Mouse (Mus musculus) ES-E14 (cell line): ENCODE results near the gene Ankrd23. TPM values are rescaled to one million over a fixed set of nuclear protein-coding genes. Genes with fewer than 3 reads are reported as not detected.

ENCODE experiments used
- DNase-seq: peaks from one replicate; pipeline ENCODE4 v3.0.0-alpha.2; 2013; ENCODE audit warnings: low read depth, low spot score
- H3K27ac ChIP-seq: 2 replicates; pipeline ENCODE4 v1.5.1; 2012; ENCODE audit warnings: low read depth, mild to moderate bottlenecking, low read length, moderate library complexity, mixed read lengths; ENCODE audit not compliant: poor library complexity, insufficient read depth, severe bottlenecking
- H3K36me3 ChIP-seq: 2 replicates; pipeline ENCODE4 v1.6.1; 2012; ENCODE audit warnings: mild to moderate bottlenecking, low read length, moderate library complexity, mixed read lengths; ENCODE audit not compliant: control insufficient read depth, poor library complexity, insufficient read depth, severe bottlenecking
- H3K4me1 ChIP-seq, 2 experiments: fragments of 150-350 bp in 1 of 2; sonication (generic) in 1 of 2; 2 replicates each; pipeline ENCODE4 v1.6.1; 2012; ENCODE audit warnings: low read length in 2 of 2, mild to moderate bottlenecking in 1 of 2, mixed read lengths in 1 of 2; ENCODE audit not compliant: control insufficient read depth in 2 of 2, insufficient read depth in 2 of 2, poor library complexity in 1 of 2
- H3K4me3 ChIP-seq, 2 experiments: fragments of 150-350 bp in 1 of 2; sonication (generic) in 1 of 2; 2 replicates each; pipeline ENCODE4 v1.5.1; 2012; ENCODE audit warnings: low read length in 2 of 2, low read depth in 1 of 2, mild to moderate bottlenecking in 1 of 2, mixed read lengths in 1 of 2; ENCODE audit not compliant: insufficient read depth in 1 of 2, poor library complexity in 1 of 2, severe bottlenecking in 1 of 2
- H3K9ac ChIP-seq: 2 replicates; pipeline ENCODE4 v1.6.1; 2012; ENCODE audit warnings: low read depth, mild to moderate bottlenecking, low read length, mixed read lengths; ENCODE audit not compliant: poor library complexity, insufficient read depth, severe bottlenecking
- H3K9me3 ChIP-seq: fragments of 150-350 bp; sonication (generic); 2 replicates; pipeline ENCODE4 v1.6.1; 2012; ENCODE audit warnings: low read depth, mild to moderate bottlenecking, low read length; ENCODE audit not compliant: control insufficient read depth, insufficient read depth
- CHD2 ChIP-seq: IDR thresholded peaks from 2 replicates; pipeline ENCODE4 v1.6.1; 2014; ENCODE audit warnings: mild to moderate bottlenecking, low read depth, low read length, inconsistent platforms
- HCFC1 ChIP-seq: IDR thresholded peaks from 2 replicates; pipeline ENCODE4 v1.6.1; 2012; ENCODE audit warnings: low read length, inconsistent platforms, borderline replicate concordance; ENCODE audit not compliant: insufficient read depth
- MAFK ChIP-seq: IDR thresholded peaks from 2 replicates; pipeline ENCODE4 v1.6.1; 2014; ENCODE audit warnings: mild to moderate bottlenecking, low read depth, low read length, inconsistent platforms; ENCODE audit not compliant: insufficient read depth
- ZC3H11A ChIP-seq: IDR thresholded peaks from 2 replicates; pipeline ENCODE4 v1.6.1; 2012; ENCODE audit warnings: low read depth, mild to moderate bottlenecking, inconsistent platforms, low read length, borderline replicate concordance
- ZNF384 ChIP-seq: IDR thresholded peaks from 2 replicates; pipeline ENCODE4 v1.6.1; 2012; ENCODE audit warnings: low read depth, low read length, inconsistent platforms
- in situ Hi-C, 2 experiments: fragments of 600-800 bp; cut with MboI; formaldehyde crosslinking; loops; one replicate each; pipeline ENCODE4 v1.15.1; 2025; ENCODE audit warnings: low sequenced_read_pairs in 2 of 2, inconsistent platforms in 1 of 2; ENCODE audit not compliant: unreplicated experiment in 2 of 2
- total RNA-seq: library from RNA; depleted of rRNA; stranded (reverse); fragments of 300-350 nt; gene quantifications from 2 replicates; pipeline ENCODE4 v1.2.3, GENCODE M21; 2012

Gene Ankrd23
- total RNA-seq, 1 experiment, result 5.0 TPM

DNA sequence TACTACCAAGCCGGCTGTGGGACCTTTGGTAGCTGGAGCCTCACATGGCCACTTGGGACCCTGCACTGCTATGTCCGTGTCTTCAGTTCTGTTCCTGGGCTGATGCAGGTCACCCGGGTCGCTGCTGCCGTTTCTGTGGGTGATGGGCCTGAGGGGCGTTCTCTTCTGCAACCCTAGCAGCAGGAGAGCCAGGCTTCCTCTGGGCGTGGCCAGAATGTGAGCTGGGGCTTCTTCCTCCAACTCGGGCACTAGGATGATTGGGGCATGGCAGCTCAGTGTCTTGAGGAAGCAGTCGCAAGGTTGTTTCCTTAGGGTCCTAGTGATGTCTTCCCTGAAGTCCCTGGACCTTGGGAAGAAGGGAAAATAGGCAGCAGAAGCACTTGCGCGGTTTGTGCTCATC lies 17.1 kb downstream of the Ankrd23 start:
- TF ChIP-seq MAFK, result no peak
- no peak for TF ChIP-seq ZC3H11A
- no peak for TF ChIP-seq ZNF384
- no peak for DNase-seq
- Histone ChIP-seq H3K36me3 (peaks cover 55% of the 10 kb centered on the region), H3K4me3 (no peak overlapping the region), H3K9ac (no peak overlapping the region), H3K27ac (no peak overlapping the region), H3K9me3 (no peaks in the 10 kb centered on the region), H3K4me1 (peaks cover 0 to 18% of the 10 kb centered on the region in 2 experiments; a peak in 2 of 4 replicates)
- in situ Hi-C loops, result no loop called here

DNA sequence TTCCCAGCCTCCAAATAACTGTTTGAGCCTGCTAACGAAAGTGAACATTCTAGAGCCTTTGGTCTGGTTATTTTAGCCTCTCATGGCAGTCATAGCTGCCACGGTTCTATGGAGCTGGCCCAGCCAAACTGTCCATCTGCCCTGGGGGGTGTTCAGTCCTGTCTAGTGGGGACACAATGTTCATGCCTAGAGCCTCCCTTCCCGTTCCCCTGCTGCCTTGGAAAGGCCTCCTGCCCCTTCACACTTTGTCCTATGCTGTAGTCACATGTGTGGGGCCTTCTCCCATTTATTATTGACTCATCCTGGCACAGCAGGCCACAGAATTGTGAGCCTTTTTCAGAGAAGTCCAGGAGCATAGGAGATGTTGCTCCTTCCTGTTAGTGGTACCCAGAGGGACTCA lies 18.4 kb downstream of the Ankrd23 start:
- H3K4me3 ChIP-seq, result no peak overlapping the region
- DNase-seq, result no peak
- H3K27ac ChIP-seq, result no peak overlapping the region
- TF ChIP-seq HCFC1 (no peak), ZNF384 (no peak), CHD2 (no peak), MAFK (no peak), ZC3H11A (no peak)
- no peaks in the 10 kb centered on the region for H3K9me3 ChIP-seq
- H3K9ac ChIP-seq, result no peak overlapping the region
- peaks cover 3 to 19% of the 10 kb centered on the region in 2 experiments; a peak in 3 of 4 replicates for H3K4me1 ChIP-seq
- H3K36me3 ChIP-seq, result peaks cover 49% of the 10 kb centered on the region
- in situ Hi-C loops, result no loop called here

DNA sequence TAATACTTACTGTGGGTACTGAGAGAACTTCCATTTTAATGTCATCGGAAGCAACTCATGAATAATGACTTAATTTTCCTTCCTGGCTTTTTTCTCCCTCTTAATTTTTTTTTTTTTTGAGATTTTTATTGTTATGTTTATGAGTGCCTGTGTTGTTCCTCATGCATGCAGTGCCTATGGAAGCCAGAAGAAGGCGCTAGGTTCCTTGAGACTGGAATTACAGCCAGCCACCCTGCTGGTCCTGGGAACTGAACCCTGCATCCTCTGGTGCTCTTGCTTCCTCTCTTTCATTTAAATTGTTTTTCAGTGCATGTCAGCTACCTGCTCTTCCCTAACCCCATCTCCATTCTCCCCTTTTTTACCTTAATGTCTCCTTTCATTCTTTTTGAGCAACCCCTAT lies 23.0 kb downstream of the Ankrd23 start:
- peak overlapping the region; percentile 8 to 80; a peak in 3 of 4 replicates for H3K4me3 ChIP-seq
- no peak overlapping the region for H3K9ac ChIP-seq
- H3K9me3 ChIP-seq, result no peaks in the 10 kb centered on the region
- in situ Hi-C loops, result no loop called here
- H3K36me3 ChIP-seq, result peaks cover 17% of the 10 kb centered on the region
- TF ChIP-seq ZNF384 (peak; percentile 95), HCFC1 (no peak), ZC3H11A (peak; percentile 30; the same call in 1 of the 2 replicates)
- H3K27ac ChIP-seq, result no peak overlapping the region
- peak; percentile 54 for DNase-seq
- peaks cover 3 to 10% of the 10 kb centered on the region in 2 experiments; a peak in 3 of 4 replicates for H3K4me1 ChIP-seq

DNA sequence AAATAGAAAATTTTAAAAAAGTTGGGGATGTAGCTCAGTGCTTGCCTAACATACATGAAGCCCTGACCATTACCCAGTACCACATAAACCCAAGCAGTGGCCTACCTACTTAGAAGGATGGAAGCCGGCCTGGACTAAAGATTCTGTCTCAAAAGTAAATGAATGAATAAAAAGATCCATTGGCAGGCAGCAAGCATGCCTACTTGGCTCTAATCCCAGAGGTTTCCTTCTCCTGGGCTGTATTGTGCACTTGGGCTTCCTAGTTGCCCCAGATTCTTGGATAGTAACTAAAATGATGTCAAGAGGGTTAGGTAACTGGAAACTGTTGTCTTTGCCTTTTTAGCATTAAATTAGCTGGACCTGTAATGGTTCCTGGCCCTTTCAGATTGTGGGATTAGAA lies 23.4 kb downstream of the Ankrd23 start:
- TF ChIP-seq HCFC1 (no peak), ZNF384 (no peak), ZC3H11A (no peak), MAFK (no peak), CHD2 (no peak)
- H3K27ac ChIP-seq, result no peak overlapping the region
- peaks cover 17% of the 10 kb centered on the region for H3K36me3 ChIP-seq
- DNase-seq, result no peak
- H3K9me3 ChIP-seq, result no peaks in the 10 kb centered on the region
- H3K4me3 ChIP-seq, result peak overlapping the region; percentile 80 to 90
- H3K9ac ChIP-seq, result peak overlapping the region; percentile 75; the same call in 1 of the 2 replicates
- in situ Hi-C loops, result no loop called here
- peaks cover 3 to 7% of the 10 kb centered on the region in 2 experiments; a peak in 3 of 4 replicates for H3K4me1 ChIP-seq

DNA sequence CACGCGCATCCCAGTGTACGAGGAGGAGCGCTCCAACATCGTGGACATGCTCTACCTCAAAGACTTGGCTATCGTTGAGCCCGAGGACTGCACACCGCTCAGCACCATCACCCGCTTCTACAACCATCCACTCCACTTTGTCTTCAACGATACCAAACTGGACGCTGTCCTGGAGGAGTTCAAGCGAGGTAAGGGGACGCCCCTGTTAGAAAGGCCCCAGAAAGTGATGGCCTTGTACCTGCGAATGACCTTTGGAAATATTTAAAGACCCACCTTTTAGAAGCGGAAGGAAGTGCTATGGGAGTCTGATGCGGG lies 23.8 kb downstream of the Ankrd23 start:
- no peak for TF ChIP-seq HCFC1
- TF ChIP-seq CHD2, result no peak
- no peak for TF ChIP-seq ZNF384
- no peak for TF ChIP-seq MAFK
- no peak for TF ChIP-seq ZC3H11A
- Histone ChIP-seq H3K4me3 (peak overlapping the region; percentile 80 to 90), H3K27ac (no peak overlapping the region), H3K4me1 (peaks cover 3 to 5% of the 10 kb centered on the region in 2 experiments; a peak in 3 of 4 replicates), H3K36me3 (peaks cover 17% of the 10 kb centered on the region), H3K9ac (peak overlapping the region; percentile 75), H3K9me3 (no peaks in the 10 kb centered on the region)
- no peak for DNase-seq
- in situ Hi-C loops, result no loop called here
